Mouse (Mus musculus): ENCODE data around the gene Fgf5.
A peak's percentile ranks its signal among the peaks of the same experiment; 100 is the strongest.

The Fgf5 gene

DNA sequence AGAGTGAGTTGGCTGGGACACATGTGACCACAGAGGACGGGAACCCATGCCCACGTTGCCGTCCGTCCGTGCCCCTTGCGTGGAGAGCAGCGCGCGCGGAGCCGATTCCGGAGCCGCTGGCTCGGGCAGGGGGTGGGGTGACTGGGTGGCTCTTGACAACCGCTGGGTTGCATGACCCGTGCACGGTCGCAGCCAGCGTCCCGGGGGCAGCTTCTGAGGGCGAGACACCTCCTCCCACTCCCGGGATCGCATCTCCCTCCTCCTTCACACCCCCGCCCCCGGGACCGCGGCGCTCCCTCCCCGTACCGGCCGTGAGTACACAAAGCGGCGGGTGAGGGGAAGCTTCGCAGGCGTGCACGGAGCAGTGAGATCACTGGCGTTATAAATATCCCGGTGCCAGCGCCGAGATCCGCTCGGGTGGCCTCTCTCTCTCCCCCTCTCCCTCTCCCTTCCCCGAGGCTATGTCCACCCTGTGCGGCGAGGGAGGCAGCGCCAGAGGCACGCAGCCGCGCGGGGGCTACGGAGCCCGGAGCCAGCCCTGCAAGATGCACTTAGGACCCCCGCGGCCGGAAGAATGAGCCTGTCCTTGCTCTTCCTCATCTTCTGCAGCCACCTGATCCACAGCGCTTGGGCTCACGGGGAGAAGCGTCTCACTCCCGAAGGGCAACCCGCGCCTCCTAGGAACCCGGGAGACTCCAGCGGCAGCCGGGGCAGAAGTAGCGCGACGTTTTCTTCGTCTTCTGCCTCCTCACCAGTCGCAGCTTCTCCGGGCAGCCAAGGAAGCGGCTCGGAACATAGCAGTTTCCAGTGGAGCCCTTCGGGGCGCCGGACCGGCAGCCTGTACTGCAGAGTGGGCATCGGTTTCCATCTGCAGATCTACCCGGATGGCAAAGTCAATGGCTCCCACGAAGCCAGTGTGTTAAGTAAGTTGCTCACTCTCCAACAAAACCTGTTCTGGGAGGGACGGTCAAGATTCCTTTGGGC, at the start of gene Fgf5:
Gene Fgf5, plus strand, starts transcription at position 347 of the 984 bp plus-strand sequence.
- peak; percentile 32 for DNase-seq

DNA sequence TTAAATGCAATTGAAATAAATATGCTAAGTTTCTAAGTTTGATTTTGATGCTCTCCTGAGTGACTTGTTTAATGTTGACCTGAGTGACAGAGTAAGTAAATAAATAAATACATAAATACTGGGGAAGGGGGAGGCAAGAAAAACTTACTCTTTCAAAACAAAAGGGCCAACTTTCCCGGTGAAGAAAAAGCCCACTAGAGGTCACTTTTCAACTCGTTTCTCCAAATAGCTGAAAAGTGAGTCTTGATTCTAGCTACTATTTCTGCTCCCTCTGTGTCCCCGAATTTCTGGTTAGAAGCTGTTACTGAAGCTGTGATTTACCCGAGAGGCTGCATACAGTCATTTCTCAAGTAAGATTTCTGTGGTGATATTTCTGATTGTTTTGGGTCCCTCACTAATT, 41.5 kb upstream of the Fgf5 start:
- DNase-seq, result no peak

DNA sequence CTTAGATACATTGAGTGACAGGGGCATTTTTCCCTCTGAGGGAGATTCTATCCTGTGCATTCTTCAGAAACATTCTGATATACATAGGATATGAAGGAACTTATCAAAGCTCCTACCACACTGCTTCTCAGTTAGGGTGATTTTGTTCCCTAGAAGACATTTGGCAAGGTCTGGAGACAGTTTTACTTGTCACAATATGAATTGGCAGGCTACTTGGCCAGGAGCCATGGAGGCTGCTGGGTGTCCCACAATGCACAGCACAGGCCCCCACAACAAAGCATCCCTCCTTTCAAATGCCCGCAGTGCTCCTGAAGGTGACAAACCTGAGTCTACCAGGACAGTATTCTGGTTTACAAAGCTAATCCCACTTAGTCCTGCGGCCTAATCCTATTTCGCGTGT, 32.0 kb upstream of the Fgf5 start:
- no peak for DNase-seq

DNA sequence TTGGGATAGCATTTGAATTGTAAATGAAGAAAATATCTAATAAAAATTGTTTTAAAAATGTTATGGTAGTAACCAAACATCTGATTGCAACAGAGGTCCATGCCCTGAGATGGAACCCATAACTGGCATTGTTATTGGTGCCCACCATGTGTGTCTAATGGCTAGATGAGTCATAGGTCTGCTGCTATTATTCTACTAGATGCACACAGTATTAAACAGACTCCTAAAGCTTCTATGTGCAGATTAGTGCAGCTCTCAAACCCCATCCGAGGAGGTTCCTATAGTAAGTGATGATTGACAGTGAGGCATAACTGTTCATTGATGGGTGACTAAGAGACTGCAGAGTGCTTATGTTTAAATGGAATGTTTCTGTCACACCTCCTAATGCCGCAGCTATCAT, 27.3 kb upstream of the Fgf5 start:
- no peak for DNase-seq

DNA sequence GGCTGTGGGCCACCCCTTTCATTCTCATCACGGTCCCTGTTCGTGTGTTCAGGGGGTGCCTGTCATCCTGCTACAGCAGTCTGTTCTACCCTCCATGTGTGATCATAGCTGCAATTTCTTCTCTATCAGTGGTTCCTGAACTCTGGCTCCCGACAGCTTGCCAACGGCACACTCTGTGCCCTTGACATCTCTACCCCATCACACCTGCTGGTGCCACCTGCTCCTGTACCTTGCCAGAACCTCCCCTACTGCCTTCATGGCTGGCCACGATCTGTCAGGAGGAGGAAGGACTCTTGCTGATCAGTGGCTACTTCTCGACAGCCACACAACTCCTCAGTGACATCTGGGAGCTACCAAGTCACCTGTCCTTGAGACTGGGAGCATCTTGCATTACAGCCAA, 24.5 kb upstream of the Fgf5 start:
- DNase-seq, result no peak

DNA sequence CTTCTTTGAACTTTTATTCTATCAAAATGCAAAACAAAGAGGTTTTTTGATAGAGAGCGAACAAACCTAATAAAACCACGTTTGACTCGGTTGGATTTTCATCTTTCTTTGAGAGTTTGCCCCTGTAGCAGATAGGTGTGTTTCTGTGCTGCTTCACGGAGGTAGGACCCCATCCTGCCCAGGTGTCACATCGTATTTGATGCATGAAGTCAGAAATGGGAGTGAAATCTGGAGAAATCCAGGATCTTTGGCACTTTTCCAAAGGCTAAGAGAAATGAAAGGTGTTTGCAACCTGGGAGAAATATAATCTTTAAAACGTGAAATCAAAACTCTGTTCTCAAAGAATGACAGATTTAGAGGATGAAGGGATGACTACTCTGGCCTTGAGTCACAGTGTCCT, 15.5 kb upstream of the Fgf5 start:
- DNase-seq, result no peak

DNA sequence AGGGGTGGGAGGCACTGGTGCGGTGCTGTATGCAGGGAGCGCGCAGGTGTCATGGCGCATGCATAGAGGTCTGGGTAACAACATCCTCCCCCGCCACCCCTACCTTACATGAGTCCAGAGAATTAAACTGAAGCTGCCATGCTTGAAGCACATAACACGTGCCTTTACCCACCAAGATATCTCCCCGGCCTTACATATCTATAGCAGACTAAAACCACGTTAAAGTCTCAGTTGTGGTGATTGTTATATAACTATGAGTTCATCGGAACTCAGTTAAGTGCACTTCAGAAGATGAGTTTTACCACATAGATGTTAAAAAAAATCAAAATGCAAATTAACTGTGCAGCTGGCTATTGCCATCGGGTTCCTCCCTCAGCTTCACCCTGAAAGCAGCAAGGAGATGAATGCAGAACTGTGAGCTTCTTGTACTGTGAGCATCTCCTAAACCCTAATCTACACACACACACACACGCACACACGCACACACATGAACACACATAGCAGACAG, 12.6 kb upstream of the Fgf5 start:
- no peak for DNase-seq

DNA sequence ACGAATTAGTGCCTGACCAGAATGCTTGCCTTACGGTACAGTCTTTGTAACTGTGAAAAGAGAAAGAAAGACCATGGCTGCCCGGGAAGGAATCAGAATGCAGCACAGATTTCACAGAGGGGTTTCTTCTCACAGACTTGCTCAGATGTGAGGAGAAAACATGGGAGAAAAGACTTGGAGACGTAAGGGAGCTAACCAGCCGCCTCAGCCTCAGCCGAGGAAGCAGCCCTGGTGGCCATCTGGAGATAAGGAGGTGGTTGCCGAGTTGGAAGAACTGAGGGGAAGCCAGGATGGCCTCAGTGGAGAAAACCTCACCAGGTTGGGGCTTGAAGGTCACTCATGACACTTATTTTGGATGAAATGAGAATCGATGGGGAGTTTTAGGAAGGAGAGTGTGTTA, 8.7 kb upstream of the Fgf5 start:
- no peak for DNase-seq

DNA sequence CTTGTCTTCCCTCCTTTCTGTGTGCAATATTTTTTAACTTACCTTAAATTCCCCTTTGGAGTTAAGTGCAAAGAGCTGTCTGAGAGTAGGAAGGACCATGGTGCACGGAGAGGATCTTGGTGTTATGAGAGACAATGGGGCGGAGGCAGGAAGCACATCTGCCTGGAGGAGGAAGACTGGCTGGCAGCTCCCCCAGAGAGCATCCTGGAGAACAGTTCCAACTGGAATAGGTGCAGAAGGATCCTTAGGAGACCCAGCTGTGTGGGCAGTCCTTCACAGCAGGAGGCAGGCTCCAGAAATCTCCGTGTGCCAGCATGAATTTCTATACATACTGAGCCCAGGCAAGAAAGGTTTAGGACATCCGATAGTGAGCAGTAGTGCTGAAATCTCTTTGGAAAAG, 8.0 kb upstream of the Fgf5 start:
- DNase-seq, result no peak

DNA sequence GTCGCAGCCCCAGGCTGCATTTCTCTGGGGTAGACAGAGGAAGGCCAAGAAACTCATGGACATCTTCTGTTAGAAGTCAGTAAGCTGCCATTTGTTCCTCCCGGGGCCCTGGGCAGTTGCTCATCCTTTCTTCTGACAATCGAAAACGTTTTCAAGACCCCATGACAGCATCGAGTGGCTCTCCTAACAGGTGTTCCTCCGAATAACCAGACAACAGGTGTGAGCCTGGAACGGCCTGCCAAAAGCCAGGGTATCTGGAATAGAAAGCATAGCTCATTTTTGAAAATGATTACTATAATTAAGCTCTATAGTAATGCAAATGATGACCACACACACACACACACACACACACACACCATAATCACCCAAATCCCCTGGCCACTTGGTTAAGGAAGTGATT, 7.2 kb upstream of the Fgf5 start:
- DNase-seq, result no peak

DNA sequence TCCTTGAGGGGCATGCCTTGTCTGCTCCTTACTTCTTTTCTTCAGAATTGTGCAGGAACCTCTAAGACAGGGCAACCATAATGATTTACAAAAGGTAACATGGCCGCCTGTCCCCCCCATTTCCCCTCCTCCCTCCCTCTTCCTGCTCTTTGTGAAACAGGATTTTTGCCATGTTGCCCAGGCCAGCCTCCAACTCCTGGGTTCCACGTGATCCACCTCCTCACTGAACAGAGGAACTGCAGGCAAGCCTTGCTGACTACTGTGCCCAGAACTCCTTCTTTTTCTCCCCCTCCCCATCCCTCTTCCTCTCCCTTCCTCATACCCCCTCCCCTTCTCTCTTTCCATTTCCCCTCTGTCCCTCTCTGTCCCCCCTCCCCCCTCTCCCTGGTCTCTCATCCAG, 6.5 kb upstream of the Fgf5 start:
- DNase-seq, result peak; percentile 22

DNA sequence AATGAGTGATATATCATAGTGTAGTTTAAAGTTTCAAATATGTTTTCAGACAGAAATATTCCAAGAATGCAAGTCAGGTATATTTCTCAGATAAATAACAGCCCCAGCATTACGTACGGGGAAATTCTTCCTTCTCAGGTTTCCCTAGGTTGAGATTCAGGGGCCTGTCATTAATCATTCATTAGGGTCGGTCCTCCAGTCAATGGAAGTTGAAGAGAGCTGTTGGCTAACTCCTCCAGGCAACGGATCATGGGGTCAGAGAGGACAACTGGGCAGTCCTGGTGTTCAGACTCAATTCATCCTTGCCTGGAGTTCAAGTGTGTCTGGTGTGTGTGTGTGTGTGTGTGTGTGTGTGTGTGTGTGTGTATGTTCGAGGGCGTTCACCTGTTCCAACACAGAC, 837 bp upstream of the Fgf5 start:
- DNase-seq, result no peak

DNA sequence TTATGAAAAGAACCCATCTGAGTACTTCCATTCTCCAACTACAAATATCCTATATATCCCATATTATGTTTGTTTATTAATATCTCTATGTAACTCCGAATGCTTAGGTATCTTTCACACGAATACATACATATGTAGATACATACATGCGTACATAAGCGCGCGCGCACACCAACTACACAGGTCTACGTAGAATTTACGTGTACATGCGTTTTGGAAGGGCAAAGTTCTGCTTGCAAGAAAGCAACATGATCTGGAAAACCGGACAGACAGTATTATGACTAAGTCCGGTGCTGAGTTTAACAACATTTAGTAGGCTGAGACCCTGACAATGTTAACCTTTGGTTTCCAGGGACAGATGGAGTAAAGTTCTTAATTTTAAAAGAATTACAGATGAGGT, 1.2 kb downstream of the Fgf5 start:
- DNase-seq, result no peak

DNA sequence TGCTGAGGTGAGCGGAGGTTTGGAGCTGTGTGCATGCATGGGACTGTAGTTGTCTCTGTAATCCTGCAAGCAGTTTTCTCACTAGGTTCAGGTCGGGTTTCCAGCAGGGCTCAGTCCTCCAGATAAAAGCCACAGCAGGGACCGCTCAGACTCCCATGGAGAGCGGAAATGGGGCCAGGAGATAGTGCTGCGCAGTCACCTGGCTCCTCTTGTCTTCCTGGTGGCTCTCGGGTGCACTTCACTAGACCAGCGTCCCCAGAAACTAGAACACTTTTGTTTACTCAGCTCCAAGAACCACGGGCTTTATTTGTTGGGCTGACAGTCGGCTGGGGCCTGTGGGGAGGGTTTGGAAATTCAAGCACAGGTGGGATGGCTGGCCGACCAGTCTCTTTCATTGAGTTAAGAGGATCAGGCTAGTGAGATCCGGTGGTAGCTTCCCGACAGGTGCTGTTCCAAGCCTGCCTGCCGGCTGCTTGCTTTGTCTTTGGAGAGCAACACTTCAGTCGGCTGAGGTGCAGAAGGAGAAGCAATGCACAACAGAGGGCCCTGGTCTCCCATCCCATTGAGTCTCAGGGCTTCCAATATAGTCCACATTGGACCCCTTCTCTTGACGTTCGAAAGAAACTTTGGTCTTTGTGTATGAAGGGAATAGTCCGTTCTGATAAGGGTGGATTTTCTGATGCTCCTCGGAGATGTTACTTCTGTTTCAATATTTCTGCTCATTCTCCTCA, 1.9 kb downstream of the Fgf5 start:
- no peak for DNase-seq

DNA sequence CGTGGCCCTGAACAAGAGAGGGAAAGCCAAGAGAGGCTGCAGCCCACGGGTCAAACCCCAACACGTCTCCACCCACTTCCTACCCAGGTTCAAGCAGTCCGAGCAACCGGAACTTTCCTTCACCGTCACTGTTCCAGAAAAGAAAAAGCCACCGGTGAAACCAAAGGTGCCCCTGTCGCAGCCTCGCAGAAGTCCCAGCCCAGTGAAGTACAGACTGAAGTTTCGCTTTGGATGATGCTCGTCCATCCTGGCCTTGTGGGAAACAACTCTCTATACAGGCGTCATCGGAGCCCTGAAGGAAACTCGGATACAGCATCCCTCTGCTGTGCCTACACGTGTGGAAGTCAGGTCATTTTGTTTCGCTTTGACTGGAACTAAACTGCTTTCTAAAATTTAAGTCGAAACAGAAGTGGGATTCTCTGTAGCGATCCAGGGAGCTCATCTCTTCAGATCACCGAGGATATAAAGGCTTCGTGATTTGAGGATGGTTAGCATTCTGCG, 21.4 kb downstream of the Fgf5 start:
- no peak for DNase-seq

DNA sequence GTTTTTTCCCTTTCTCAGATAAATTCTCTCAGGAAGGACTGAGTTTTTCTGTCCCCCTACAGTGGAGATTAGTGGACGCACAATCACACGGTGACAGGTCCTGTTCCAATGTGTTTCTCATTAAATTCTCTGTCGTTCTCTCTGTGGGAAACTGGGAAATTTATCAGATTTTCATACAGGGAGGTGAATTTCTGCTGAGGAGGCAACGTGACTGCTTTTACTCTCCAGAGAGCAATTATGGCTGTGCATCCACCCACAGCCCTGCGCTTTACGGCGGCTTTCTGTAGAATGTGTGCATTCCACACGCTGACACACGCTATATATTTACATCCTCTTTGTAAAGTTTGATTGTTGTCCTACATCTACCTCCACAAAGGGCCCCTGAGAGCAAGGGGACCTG, 28.0 kb downstream of the Fgf5 start:
- no peak for DNase-seq

DNA sequence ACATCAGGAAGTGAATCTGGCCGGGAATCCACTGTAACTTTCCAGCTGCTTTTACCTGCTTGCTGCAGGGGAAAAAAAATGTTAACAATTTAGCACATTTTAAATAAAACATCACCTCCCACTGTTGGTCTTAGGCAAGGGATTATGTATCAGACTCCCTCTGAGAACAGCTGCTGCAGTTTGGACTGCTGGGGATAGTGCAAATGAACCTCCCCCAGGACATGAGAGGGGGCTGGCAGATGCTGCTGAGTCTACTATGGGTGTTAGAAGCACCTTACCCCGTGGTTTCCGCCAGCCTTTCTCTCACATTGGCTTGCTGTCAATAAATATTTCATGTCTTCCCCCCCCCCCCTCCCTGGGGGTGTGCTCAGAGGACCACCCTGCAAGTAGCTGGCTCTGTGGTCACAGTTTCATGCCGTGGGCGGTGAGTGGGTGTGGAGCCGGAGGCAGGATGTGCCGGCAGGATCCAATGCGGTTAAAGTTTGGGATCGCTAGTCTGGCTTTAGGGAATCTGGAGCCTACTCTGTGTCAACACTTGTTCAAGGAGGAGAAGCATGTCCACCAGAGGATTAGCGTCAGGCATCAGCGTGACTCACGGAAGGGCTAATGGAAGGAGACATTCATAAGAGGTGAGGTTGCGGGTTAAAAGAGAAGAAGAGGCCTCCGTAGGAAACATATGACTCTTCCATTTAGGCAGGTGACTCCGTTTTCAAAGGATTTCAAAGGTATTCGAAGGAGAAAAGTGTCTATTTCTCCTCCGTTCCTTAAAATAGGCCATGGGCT, 29.9 kb downstream of the Fgf5 start:
- no peak for DNase-seq

DNA sequence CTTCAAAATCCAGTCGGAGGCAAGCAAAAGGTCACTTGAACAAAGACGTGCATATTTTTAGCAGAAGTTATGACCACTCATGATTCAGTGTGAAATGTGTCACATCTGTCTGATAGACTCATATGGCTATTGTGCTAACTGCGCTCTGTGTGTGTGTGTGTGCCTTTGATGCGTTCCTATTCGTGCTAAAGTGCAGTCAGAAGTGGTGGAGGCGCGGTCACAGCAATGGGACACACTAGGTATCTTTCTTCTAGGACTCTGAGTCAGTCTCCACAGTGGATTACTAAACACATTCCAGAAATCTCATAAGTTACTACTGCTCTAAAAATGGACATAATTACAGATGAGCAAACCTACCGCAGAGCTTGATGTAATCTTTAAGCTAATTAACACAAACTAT, 36.7 kb downstream of the Fgf5 start:
- no peak for DNase-seq

DNA sequence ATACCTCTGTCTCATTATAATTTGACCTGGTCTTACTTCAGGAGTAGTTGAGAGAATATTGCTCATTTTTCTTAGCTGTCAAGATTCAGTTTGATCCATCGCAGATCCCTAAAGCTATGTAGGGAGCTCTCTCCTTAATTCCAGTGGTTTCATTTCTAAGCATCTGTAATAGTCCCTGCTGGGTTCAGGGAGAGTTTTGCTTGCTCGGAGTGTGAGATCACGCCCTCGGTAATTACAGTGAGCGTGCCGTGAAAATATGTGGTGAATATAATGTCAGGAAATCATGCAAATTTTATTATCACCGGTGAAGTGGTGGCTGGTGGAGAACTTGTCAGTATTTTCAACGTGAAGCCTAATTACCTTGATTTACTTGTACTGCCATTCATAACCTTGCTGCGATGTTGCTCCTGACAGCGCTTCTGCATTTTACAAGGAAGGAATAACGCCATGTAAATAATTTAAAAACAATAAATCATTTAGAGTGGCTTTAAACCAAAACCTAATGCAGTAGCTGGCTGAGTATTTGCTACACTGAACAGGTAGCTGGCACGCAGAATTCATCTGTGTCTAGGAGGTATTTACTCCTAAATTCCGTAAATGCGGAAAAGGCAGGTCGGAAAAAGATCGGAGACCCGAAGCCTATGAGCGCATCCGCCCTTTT, 38.5 kb downstream of the Fgf5 start:
- no peak for DNase-seq

DNA sequence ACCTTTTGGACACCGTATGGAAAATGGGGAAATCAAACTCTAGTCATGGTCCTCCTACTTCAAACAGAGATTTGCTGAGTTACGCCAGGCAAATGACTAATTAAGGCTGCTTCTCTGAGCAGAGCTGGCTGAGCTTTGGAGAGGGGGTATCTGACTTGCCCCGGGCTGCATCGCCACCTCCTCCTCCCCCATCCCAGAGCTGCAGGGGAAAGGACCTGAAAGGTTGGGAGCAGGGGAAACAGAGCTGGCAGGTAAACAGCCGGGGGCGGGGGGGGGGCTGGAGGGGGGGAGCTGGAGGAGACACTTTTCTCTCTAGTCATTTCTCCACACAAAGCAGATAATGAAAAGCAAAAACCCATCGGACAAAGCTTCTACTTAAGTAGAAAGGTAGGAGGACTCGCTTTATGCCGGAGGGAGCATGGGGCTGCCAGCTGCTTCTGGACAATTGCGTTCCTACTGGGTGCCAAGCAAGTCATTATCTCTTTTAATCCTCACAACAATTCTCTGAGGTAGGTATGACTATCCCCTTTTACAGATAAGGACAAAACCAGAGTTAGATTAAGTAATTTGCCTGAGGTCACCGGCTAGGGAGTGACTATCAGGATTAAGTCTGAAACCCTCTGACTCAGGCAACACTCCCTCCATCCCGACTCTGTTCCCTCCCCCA, 39.2 kb downstream of the Fgf5 start:
- DNase-seq, result no peak

DNA sequence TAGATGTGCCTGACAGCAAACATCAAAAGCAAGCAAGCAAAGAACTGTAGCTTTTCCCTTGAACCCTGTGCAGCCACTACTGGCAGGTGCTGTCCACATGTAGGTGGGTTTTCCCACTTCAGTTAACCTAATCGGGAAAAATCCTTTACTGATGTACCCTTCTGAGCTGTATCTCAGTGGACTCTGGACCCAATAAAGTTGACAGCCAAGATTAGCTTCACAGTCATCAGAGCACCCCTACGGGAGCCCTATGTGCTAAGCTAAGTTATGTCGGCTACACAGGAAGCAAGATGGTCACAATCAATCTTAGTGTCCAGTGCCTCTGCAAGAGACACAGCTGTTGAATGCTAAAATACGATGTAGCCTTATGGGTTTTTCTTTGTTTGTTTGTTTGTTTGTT, 46.1 kb downstream of the Fgf5 start:
- DNase-seq, result no peak

DNA sequence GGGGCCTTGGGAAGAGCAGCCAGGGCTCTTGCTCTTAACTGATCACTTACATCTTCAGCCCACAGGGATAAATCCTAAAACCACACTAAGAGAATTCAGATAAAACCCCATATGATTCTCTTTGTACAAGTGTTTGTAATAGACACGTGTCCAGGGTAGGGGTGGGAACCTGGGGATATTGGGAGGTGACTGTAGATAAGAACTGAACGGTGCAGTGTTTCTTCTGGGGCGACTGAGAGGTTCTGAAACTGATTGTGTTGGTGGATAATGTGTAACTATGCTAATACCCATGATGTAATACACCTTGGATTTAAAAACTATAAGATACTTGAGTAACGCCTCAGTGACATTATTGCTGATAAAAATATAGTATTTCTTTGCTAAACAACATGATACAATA, 51.7 kb downstream of the Fgf5 start:
- no peak for DNase-seq

Measured in layer of hippocampus, adult 9-11 months (tissue).